Mouse (Mus musculus) lung, postnatal 0 days (tissue): Measurements from ENCODE around the gene Mus81.

ENCODE experiments used
- CTCF ChIP-seq: IDR thresholded peaks from 2 replicates; pipeline ENCODE4 v1.5.1; 2016; ENCODE audit warnings: antibody characterized with exemption, mild to moderate bottlenecking
- EP300 ChIP-seq: IDR thresholded peaks from 2 replicates; pipeline ENCODE4 v1.6.1; 2016; ENCODE audit warnings: antibody characterized with exemption, mild to moderate bottlenecking, control low read depth

- TF ChIP-seq CTCF (no peak), EP300 (no peak)
Measured at GRCm38 (mm10) chr19:5512091-5513004, 24.1 kb upstream of the Mus81 start.
